Mouse (Mus musculus) midbrain, embryonic 14.5 days (tissue): ENCODE data around the gene Fgr. TPM values are rescaled to one million over a fixed set of nuclear protein-coding genes. Genes with fewer than 3 reads are reported as not detected.

Experiments
- ATAC-seq: fragments of 200-750 bp; cut with Nextera tagmentation; 2 replicates; pipeline ENCODE4 v1.8.0; 2017; ENCODE audit warnings: moderate number of reproducible peaks, moderate library complexity; ENCODE audit not compliant: low FRiP score, low TSS enrichment
- DNase-seq: peaks from one replicate; pipeline ENCODE4 v3.0.0-alpha.2; 2015
- H3K27ac ChIP-seq: fragments of 300-500 bp; sonication (generic); replicated peaks from 2 replicates; pipeline ENCODE4 v1.5.1; 2014; ENCODE audit warnings: mild to moderate bottlenecking, low read depth, low read length, moderate library complexity
- H3K27me3 ChIP-seq: fragments of 300-500 bp; sonication (generic); 2 replicates; pipeline ENCODE4 v1.6.1; 2014; ENCODE audit warnings: low read length, control low read depth, mixed read lengths; ENCODE audit not compliant: control insufficient read depth, insufficient read depth
- H3K36me3 ChIP-seq: fragments of 300-500 bp; sonication (generic); 2 replicates; pipeline ENCODE4 v1.6.1; 2014; ENCODE audit warnings: low read length, control low read depth; ENCODE audit not compliant: control insufficient read depth, insufficient read depth
- H3K4me1 ChIP-seq: fragments of 300-500 bp; sonication (generic); 2 replicates; pipeline ENCODE4 v1.6.1; 2014; ENCODE audit warnings: mild to moderate bottlenecking, antibody characterized with exemption, low read length, control low read depth; ENCODE audit not compliant: control insufficient read depth, insufficient read depth
- H3K4me2 ChIP-seq: fragments of 300-500 bp; sonication (generic); 2 replicates; pipeline ENCODE4 v1.6.1; 2014; ENCODE audit warnings: mild to moderate bottlenecking, low read length, moderate library complexity
- H3K4me3 ChIP-seq: fragments of 300-500 bp; sonication (generic); replicated peaks from 2 replicates; pipeline ENCODE4 v1.5.1; 2014; ENCODE audit warnings: low read depth, low read length
- H3K9ac ChIP-seq: fragments of 300-500 bp; sonication (generic); replicated peaks from 2 replicates; pipeline ENCODE4 v1.6.1; 2014; ENCODE audit warnings: mild to moderate bottlenecking, low read length, moderate library complexity
- H3K9me3 ChIP-seq: fragments of 300-500 bp; sonication (generic); 2 replicates; pipeline ENCODE4 v1.6.1; 2016; ENCODE audit warnings: low read length, control low read depth, mixed read lengths; ENCODE audit not compliant: control insufficient read depth
- WGBS: fragments of 180-500 bp; shearing (Covaris S2); extraction: QIAGEN DNeasy Blood & Tissue Kit; methylation state at CpG from one replicate; pipeline ENCODE4 v1.1.7; 2014; 5-methylcytosine and 5-hydroxymethylcytosine counted together
- polyA plus RNA-seq: library from polyadenylated mRNA; unstranded; fragments of >200 nt; fragmentation: Nextera tagmentation; extraction: Ambion mirVana; gene quantifications from 2 replicates; pipeline ENCODE4 v1.2.1, GENCODE M21; 2014

Fgr gene
- polyA plus RNA-seq, 1 experiment from 2014 or later, result 0.08 TPM

GRCm38 (mm10) chr4:133022217-133022616, 48.3 kb downstream of the Fgr start:
- peaks cover 3% of the 10 kb centered on the region; the same call in 1 of the 2 replicates for H3K36me3 ChIP-seq
- ATAC-seq (no peak; the same call in 1 of the 2 replicates), DNase-seq (peak; percentile 71)
- 5% methylated on average over 14 of the region's 14 CpGs for WGBS
- H3K4me2 ChIP-seq, result peak overlapping the region; percentile 49
- H3K27me3 ChIP-seq, result no peaks in the 10 kb centered on the region
- peaks cover 78% of the 10 kb centered on the region for H3K4me1 ChIP-seq
- H3K9me3 ChIP-seq, result no peaks in the 10 kb centered on the region
- H3K27ac ChIP-seq, result peak overlapping the region; percentile 75
- H3K9ac ChIP-seq, result peak overlapping the region; percentile 26
- peak overlapping the region; percentile 7; the same call in 1 of the 2 replicates for H3K4me3 ChIP-seq

GRCm38 (mm10) chr4:133022954-133023635, 49.2 kb downstream of the Fgr start:
- peak overlapping the region; percentile 75 for H3K27ac ChIP-seq
- no peak overlapping the region; the same call in 1 of the 2 replicates for H3K4me3 ChIP-seq
- no peaks in the 10 kb centered on the region for H3K9me3 ChIP-seq
- peak; percentile 35; the same call in 1 of the 2 replicates for ATAC-seq
- 9% methylated on average over 14 of the region's 14 CpGs for WGBS
- DNase-seq, result peak; percentile 78
- peaks cover 73% of the 10 kb centered on the region for H3K4me1 ChIP-seq
- 0 out of 2 replicates have a peak overlapping the region, but pooled peaks have one; percentile 26 for H3K9ac ChIP-seq
- peak overlapping the region; percentile 49 for H3K4me2 ChIP-seq
- no peaks in the 10 kb centered on the region for H3K27me3 ChIP-seq
- peaks cover 4% of the 10 kb centered on the region; the same call in 1 of the 2 replicates for H3K36me3 ChIP-seq

GRCm38 (mm10) chr4:133023636-133024035, 49.7 kb downstream of the Fgr start:
- Histone ChIP-seq H3K27ac (peak overlapping the region; percentile 75), H3K36me3 (peaks cover 4% of the 10 kb centered on the region; the same call in 1 of the 2 replicates), H3K9ac (no peak overlapping the region), H3K4me3 (no peak overlapping the region), H3K27me3 (no peaks in the 10 kb centered on the region), H3K9me3 (no peaks in the 10 kb centered on the region), H3K4me1 (peaks cover 73% of the 10 kb centered on the region), H3K4me2 (no peak overlapping the region)
- 60% methylated on average over 6 of the region's 6 CpGs for WGBS
- DNase-seq, result peak; percentile 64
- no peak for ATAC-seq

DNA sequence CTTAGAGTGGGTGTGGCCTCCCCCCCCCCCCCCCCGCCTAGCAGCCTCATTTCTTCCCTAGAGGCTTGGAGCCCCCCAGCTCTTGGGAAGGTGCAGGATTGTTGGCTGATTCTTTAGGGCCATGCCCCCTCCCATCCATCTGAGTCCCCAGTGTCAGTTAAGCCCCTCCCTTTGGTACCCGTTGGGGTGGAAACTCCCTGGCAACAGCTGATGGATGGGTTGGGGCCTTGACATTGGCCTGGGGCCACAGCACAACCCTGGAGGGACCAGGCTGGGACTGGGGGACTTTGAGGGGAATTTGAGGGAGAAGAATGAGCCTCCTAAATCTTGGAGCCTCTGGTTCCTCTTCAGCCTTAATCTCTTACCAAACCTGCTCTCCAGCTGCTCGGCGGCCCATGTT, 50.5 kb downstream of the Fgr start:
- 7% methylated on average over 3 of the region's 4 CpGs for WGBS
- Histone ChIP-seq H3K36me3 (peaks cover 4% of the 10 kb centered on the region; the same call in 1 of the 2 replicates), H3K4me1 (peaks cover 73% of the 10 kb centered on the region), H3K9me3 (no peaks in the 10 kb centered on the region), H3K27ac (peak overlapping the region; percentile 64), H3K9ac (no peak overlapping the region), H3K27me3 (no peaks in the 10 kb centered on the region), H3K4me2 (no peak overlapping the region), H3K4me3 (no peak overlapping the region)
- ATAC-seq (no peak), DNase-seq (no peak)

DNA sequence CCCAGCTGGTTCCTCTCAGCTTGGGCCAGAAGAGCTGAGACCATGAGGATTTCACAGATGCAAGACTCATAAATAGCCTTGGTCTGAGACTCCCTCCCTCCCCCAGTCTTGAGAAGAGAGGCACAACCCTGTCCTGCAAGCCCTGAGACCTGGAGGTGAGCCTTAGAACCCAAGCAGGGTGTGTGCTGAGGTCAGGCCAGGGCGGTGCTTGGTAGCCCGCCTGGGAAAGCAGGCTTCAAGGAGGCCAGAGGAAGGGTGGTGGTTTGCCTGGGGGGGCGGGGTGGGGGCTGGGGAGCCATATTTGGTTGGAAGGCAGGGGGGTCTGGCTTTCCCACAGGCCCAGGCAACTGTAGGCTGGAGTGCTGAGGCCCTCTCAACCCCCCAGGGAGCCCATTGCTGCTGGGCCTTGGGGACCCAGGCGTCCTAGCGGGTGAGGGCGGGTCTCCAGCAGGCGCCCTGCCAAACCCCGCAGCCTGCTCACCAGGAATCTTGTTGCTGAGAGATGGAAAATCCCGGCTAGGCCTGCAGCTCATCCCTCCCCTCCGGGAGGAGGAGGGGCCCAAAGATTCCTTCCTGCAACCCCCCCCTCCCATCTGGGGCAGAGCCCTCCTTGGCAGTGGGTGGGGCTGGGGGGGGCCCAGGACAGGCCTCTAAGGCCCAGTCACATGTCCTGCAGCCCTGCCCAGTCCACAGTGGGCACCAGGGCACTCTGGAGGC, 51.2 kb downstream of the Fgr start:
- Histone ChIP-seq H3K4me3 (no peak overlapping the region), H3K27me3 (no peaks in the 10 kb centered on the region), H3K27ac (peak overlapping the region; percentile 64), H3K9ac (no peak overlapping the region; the same call in 1 of the 2 replicates), H3K4me2 (0 out of 2 replicates have a peak overlapping the region, but pooled peaks have one; percentile 12), H3K36me3 (peaks cover 4% of the 10 kb centered on the region; the same call in 1 of the 2 replicates), H3K9me3 (no peaks in the 10 kb centered on the region), H3K4me1 (peaks cover 70% of the 10 kb centered on the region)
- ATAC-seq (no peak), DNase-seq (no peak)
- 7% methylated on average over 10 of the region's 10 CpGs for WGBS

- no peaks in the 10 kb centered on the region for H3K27me3 ChIP-seq
- DNase-seq (no peak), ATAC-seq (no peak)
- peaks cover 4% of the 10 kb centered on the region; the same call in 1 of the 2 replicates for H3K36me3 ChIP-seq
- H3K4me2 ChIP-seq, result no peak overlapping the region
- H3K27ac ChIP-seq, result peak overlapping the region; percentile 64
- no peak overlapping the region for H3K4me3 ChIP-seq
- H3K4me1 ChIP-seq, result peaks cover 58% of the 10 kb centered on the region
- no peaks in the 10 kb centered on the region for H3K9me3 ChIP-seq
- WGBS, result 64% methylated on average over 10 of the region's 10 CpGs
- 0 out of 2 replicates have a peak overlapping the region, but pooled peaks have one; percentile 23 for H3K9ac ChIP-seq
Measured at GRCm38 (mm10) chr4:133026272-133026671, 52.4 kb downstream of the Fgr start.

DNA sequence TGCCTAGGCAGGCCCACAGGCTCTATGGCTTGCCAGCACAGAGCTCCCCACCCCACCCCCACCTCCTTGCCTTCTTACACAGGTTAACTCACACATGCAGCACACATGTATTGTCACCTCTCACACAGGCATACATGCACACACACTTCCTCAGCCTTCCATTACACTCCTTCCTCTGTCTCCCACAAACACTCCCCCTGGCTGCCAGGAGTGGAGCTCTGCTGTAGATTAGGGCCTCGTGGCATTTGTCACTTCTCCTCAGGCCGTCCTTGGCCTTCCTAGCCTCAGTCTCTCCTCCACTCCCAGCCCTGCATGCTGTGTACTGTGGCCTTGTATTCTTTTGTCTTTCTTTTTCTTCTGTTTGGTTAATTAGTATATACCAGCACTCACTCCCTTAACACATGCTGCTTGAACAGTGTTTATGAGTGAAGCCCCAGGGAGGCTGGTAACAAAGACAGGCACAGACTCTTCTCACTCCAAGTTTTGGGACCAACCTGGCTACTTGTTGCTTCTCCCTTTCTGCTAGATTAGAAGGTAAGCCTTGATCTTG, 53.0 kb downstream of the Fgr start:
- H3K9me3 ChIP-seq, result no peaks in the 10 kb centered on the region
- H3K4me1 ChIP-seq, result peaks cover 52% of the 10 kb centered on the region
- no peak overlapping the region for H3K4me3 ChIP-seq
- no peak overlapping the region; the same call in 1 of the 2 replicates for H3K9ac ChIP-seq
- H3K36me3 ChIP-seq, result peaks cover 7% of the 10 kb centered on the region; the same call in 1 of the 2 replicates
- no peak for ATAC-seq
- peak overlapping the region; percentile 64 for H3K27ac ChIP-seq
- no peak for DNase-seq
- no peak overlapping the region for H3K4me2 ChIP-seq
- WGBS, result 9% methylated on average over 2 of the region's 2 CpGs
- H3K27me3 ChIP-seq, result no peaks in the 10 kb centered on the region

- ATAC-seq (no peak), DNase-seq (no peak)
- 61% methylated on average over 10 of the region's 10 CpGs for WGBS
- H3K27me3 ChIP-seq, result no peaks in the 10 kb centered on the region
- H3K4me1 ChIP-seq, result peaks cover 44% of the 10 kb centered on the region
- no peak overlapping the region for H3K9ac ChIP-seq
- no peaks in the 10 kb centered on the region for H3K9me3 ChIP-seq
- peaks cover 7% of the 10 kb centered on the region; the same call in 1 of the 2 replicates for H3K36me3 ChIP-seq
- no peak overlapping the region for H3K27ac ChIP-seq
- no peak overlapping the region for H3K4me2 ChIP-seq
- no peak overlapping the region for H3K4me3 ChIP-seq
Measured at GRCm38 (mm10) chr4:133027721-133028120, 53.8 kb downstream of the Fgr start.
